Mouse (Mus musculus) heart, postnatal 4 days (tissue): ENCODE data around the gene Ifit1bl1. TPM values are rescaled to one million over a fixed set of nuclear protein-coding genes. Genes with fewer than 3 reads are reported as not detected.
A peak's percentile ranks its signal among the peaks of the same experiment; 100 is the strongest.
"Not testable (repeated sequence)": the region's sequence is repeated elsewhere in the genome, so short reads cannot be mapped to it uniquely, and the experiment has no call there.

Experiments used
- DNase-seq: peaks from one replicate; pipeline ENCODE4 v3.0.0; 2021
- total RNA-seq, 2 experiments: library from RNA; stranded (reverse); gene quantifications; 2 replicates each; pipeline ENCODE4 v1.2.3; 2021

The Ifit1bl1 gene
- 1 to 10 TPM; 1.8 to 2.2 TPM for total RNA-seq

DNA sequence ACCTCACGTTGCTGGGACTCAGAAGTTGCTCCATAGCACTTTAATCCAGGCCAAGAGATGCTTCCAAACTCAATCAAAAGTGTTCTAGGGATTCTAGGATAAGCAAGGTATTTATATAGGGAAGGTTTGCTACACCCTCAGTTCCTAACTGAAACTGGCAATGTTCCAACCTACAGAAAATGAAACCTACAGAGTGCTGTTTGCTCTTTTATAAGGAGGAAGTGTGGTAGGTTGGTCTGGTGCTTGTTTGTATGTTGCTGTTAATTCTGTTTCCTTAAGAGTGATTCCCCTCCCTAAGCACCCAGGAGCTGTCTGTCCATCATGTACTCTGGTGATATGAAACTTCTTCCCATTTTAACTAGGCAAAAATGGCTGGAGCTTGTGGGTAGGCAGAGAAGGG, at the start of gene Ifit1bl1:
TSS of gene Ifit1bl1 (minus strand) at position 69 of the 400 bp plus-strand sequence.
- DNase-seq = not testable (repeated sequence)

GRCm38 (mm10) chr19:34650997-34651396, 49.2 kb upstream of the Ifit1bl1 start:
- no peak for DNase-seq

GRCm38 (mm10) chr19:34650276-34650675, 48.5 kb upstream of the Ifit1bl1 start:
- DNase-seq = no peak

GRCm38 (mm10) chr19:34647630-34648029, 45.9 kb upstream of the Ifit1bl1 start:
- DNase-seq = not testable (repeated sequence)

DNA sequence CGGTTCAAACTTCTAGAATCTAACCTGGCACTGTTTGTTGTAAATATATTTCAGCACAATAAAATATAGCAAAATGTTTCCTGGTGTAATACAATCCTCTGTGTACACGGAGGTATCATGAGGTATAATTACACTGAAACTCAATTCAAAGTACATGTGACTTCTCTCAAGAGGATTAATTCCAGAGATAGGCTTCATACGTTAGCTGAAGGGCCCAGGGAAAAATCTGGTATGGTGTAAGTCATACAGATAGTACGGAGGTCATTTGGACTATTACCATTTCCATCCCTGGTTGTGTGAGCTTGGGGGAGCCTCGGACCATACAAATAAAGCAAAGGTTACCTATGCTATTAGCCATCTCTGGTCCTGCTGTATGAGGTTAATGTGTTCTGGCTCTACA, 40.9 kb upstream of the Ifit1bl1 start:
- no peak for DNase-seq

DNA sequence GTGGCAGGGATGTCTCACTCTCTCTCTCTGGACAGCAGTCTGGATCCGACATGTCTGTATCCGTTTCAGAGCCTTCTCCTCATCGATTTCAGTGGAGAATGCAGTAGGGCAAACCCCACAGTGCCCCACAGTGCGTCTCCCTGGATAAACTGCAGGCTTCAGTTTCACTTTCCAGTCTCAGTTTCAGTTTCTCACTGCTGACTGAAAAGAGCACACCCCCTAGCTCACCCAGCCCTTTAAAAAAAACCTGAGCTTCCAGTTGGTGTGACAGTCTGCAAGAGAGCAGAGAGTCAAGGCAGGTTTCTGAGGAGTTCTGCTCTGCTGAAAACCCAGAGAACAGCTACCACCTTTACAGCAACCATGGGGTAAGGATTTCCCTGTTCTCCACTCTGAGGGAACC, 38.9 kb upstream of the Ifit1bl1 start, which contains the start of the genes Ifit1bl2 and Ifit1:
TSS of gene Ifit1bl2 (minus strand) at position 121 of the 400 bp plus-strand sequence.
TSS of gene Ifit1 (plus strand) at position 249 of the 400 bp plus-strand sequence.
- no peak for DNase-seq

DNA sequence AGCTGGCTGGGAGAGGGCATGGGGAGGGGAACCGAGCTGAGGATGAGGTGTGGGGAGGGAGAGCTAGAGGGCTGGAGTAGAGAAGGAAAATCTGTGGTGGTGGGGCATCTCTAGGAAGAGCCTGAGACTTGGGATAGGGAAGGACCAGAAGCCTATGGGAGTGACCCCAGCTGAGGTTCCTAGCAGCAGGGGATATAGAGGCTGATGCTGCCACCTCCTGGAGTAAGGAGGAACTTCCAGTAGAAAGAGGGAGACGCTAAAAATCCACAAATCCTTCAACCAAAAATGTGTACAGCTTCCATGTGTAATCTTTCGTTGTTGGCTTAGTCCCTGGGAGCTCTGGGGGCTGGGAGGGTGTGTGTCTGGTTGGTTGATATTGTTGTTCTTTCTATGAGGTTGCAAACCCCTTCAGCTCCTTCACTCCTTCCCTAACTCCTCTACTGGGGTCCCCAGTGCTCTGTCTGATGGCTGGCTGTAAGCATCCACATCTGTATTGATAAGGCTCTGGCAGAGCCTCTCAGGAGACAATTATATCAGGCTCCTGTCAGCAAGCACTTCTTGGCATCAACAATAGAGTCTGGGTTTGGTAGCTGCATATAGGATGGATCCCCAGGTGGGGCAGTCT, 35.3 kb upstream of the Ifit1bl1 start:
- peak; percentile 75 for DNase-seq

DNA sequence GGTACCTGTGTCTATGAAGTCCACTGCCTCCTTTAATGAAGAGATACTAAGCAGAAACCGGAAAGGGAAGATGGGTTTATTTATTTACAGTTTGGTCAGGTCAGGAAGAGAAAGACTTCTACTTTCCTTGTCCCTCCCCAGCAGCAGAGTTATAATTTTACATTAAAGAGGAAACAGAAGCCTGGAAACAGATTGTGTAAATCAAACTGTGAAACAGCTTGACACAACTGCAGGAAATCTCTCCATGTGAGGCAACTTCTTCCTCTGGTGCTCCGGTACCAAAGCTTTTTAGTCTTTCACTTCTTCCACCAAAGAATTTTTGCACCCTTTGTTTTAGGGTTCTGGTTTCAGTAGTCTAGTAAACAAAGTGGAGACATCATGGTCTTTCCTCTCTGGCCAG, 31.7 kb upstream of the Ifit1bl1 start:
- no peak for DNase-seq

DNA sequence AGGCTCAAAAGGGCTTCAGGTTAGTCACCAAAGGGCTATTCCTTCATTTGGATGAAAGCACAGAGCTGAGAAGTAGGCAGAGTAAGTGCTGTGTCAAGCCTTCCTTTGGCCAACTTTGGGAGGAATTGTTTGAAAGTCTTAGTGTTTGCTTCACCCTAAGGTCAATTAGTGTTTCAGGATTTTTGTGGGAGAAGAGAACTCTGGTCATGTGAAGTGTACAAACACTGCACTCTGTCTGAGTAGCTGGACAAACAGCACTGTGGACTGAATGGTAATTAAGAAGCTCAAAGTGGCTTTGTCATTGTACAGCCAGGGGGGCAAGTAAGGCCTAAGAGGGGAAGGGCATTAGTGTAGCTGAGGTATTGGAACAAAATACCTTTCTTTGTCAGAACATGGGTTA, 29.7 kb upstream of the Ifit1bl1 start:
- no peak for DNase-seq

DNA sequence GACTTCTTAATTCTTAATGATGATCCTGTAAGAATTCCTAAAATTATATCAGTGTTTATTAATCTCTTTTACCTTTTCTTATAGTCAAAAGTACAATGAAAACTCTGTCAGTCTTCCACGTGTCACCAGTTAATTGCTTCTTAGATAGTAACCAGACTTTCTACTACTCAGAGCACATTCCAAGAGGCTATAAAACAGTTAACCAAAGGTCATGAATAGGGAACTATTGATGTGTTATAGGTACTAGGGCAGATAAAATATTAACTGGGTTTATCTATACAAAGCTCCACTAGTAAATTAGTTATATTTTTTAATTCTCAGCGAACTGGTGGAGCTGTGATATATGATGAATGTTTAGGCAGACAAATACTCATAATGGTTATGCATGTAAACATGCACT, 25.7 kb upstream of the Ifit1bl1 start:
- no peak for DNase-seq

DNA sequence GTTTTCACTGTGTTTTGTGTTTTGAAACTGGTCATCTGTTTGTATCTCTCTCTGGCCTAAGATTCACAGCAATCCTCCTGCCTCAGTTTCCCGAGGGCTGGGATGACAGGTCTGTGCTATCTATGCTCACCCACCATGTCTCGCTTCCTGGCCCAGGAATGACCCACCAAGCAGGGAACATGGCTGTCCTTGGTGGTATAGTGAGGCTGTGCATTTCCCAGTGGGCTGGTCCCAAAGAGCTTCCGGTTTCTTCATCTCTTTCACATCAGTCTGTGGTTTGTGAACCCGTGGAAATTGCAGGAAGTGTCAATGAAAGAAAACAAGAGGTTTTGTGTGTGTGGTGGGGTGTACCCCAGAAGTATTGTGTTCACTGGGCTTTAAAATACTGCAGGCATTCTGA, 22.9 kb upstream of the Ifit1bl1 start:
- no peak for DNase-seq

DNA sequence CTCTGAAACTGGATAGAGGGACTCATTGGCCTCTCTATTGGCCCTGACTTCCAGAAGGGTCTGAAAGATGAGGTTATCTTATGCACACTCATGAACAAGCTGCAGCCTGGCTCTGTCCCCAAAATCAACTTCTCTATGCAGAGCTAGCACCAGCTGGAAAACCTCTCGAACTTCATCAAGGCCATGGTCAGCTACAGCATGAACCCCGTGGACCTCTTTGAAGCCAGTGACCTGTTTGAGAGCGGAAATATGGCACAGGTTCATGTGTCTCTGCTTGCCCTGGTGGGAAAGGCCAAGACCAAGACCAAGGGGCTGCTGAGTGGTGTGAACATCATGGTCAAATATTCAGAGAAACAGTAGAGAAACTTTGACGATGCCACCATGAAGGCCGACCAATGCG, 22.0 kb upstream of the Ifit1bl1 start:
- DNase-seq = no peak

GRCm38 (mm10) chr19:34620871-34621270, 19.1 kb upstream of the Ifit1bl1 start:
- no peak for DNase-seq

GRCm38 (mm10) chr19:34612243-34613001, 10.7 kb upstream of the Ifit1bl1 start:
- DNase-seq = not testable (repeated sequence)

DNA sequence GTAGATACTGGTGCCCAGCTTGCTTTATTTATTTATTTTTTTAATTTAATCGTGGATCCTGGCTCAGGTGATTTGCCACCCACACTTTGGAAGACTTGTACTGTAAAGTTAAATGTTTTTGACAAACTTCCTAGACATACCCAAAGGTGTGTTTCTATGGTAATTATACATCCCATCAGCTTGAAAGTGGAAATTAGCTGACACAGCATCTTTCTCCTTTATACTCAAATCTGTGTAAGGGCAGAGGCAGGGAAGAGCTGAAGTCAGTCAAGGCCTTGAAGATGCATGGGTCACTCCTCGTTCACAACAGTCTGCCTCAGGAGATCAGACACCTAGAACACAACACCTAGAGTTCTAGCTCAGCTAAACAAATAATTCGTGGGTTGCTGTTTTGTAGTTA, 8.4 kb upstream of the Ifit1bl1 start:
- not testable (repeated sequence) for DNase-seq

GRCm38 (mm10) chr19:34607237-34608051, 5.7 kb upstream of the Ifit1bl1 start, which contains the start of gene Ifit3b:
Gene Ifit3b (plus strand): TSS chr19:34607970.
- not testable (repeated sequence) for DNase-seq

- DNase-seq = no peak
Observed at GRCm38 (mm10) chr19:34605472-34605871, 3.7 kb upstream of the Ifit1bl1 start.

DNA sequence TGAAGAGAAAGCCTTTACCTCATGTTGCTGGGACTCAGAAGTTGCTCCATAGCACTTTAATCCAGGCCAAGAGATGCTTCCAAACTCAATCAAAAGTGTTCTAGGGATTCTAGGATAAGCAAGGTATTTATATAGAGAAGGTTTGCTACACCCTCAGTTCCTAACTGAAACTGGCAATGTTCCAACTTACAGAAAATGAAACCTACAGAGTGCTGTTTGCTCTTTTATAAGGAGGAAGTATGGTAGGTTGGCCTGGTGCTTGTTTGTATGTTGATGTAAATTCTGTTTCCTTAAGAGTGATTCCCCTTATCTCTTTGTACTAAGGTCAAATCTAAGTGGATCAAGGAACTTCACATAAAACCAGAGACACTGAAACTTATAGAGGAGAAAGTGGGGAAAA, 2.5 kb downstream of the Ifit1bl1 start:
- not testable (repeated sequence) for DNase-seq

- DNase-seq = peak; percentile 76
Observed at GRCm38 (mm10) chr19:34598341-34598740, 3.4 kb downstream of the Ifit1bl1 start.

DNA sequence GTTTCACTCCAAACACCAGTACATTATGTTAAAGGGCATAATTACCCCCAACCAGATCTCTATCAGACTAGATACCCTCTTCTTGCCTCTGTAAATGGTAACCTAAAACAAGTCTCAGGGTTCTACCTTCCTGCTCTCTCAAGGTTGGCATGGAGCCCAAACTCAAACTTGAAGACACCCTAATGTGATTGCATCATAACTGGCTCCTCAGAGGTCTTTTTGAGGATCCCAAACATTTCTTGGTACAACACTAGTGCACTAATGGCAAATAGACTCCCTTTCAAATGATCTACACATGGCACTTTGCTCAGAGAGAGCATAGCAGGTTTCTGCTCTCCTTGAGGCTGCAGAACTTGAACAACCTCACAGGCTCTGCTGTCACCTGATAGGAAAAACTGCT, 4.9 kb downstream of the Ifit1bl1 start:
- no peak for DNase-seq

- DNase-seq = not testable (repeated sequence)
Observed at GRCm38 (mm10) chr19:34594523-34594922, 7.2 kb downstream of the Ifit1bl1 start.

GRCm38 (mm10) chr19:34593456-34593855, 8.3 kb downstream of the Ifit1bl1 start:
- DNase-seq = no peak

- DNase-seq = no peak
Observed at GRCm38 (mm10) chr19:34588959-34589358, 12.8 kb downstream of the Ifit1bl1 start.
